Mouse (Mus musculus) adrenal gland, postnatal 4 days (tissue): Measurements from ENCODE around the gene Nucks1. TPM values are rescaled to one million over a fixed set of nuclear protein-coding genes. Genes with fewer than 3 reads are reported as not detected.

Source experiments
- DNase-seq, 2 experiments: peaks; one replicate each; pipeline ENCODE4 v3.0.0; 2021 to 2022; ENCODE audit warnings: low spot score in 2 of 2, mixed read lengths in 2 of 2
- total RNA-seq, 2 experiments: library from RNA; stranded (reverse); gene quantifications; 2 replicates each; pipeline ENCODE4 v1.2.3; 2021

Gene Nucks1
- total RNA-seq, 2 experiments from 2014 or later, result 191 to 192 TPM

DNA sequence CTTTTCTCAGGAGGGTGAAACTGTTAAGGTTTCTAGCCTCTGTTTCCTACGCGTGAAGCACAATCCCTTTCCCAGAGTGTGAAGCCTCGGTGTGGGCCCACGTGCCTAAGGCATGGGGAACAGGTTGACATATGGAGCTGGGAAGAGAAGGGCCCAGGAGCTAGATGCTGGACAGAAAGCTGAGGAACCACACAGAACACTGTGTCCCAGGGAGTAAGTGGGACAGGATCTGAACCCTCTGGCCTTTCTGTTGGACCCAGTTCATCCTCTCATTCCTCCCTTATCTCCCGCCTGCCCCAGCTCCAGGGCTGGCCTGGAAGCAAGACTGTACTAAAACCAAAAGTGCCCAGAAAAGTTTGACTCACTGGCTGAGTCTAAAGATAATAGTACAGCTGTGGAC is 53.8 kb downstream of the Nucks1 start:
- DNase-seq, result no peak

GRCm38 (mm10) chr1:131964580-131964979 is 54.2 kb downstream of the Nucks1 start:
- DNase-seq, result no peak

GRCm38 (mm10) chr1:131965818-131966217 is 55.5 kb downstream of the Nucks1 start:
- DNase-seq, result no peak

DNA sequence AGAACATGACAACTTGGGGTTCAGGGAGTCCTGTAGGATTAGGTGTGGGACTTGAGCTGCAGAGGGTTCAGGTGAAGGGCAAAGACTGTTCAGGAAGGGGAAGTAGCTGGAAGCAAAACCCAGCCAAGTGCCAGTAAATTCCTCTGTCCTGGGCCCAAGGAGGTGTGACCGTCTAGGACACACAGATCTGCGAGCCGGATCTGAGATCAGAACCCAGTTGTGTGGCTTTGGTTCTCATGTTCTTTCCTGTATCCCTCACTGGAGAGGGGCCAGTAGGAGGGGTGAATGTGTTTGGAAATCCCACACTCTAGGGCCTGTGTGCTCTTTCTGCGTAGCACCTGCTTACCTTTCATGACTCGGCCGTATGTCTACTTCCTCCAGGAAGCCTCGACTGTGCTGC is 57.0 kb downstream of the Nucks1 start:
- DNase-seq, result no peak

GRCm38 (mm10) chr1:131968556-131968955 is 58.2 kb downstream of the Nucks1 start:
- DNase-seq, result no peak

GRCm38 (mm10) chr1:131968983-131969382 is 58.6 kb downstream of the Nucks1 start:
- DNase-seq, result no peak

- DNase-seq, result no peak
Measured at GRCm38 (mm10) chr1:131969825-131970224, 59.5 kb downstream of the Nucks1 start.

GRCm38 (mm10) chr1:131970322-131970660 is 60.0 kb downstream of the Nucks1 start:
- no peak for DNase-seq

GRCm38 (mm10) chr1:131970661-131971520 is 60.6 kb downstream of the Nucks1 start:
- DNase-seq, result no peak

- no peak for DNase-seq
Measured at GRCm38 (mm10) chr1:131971771-131972497, 61.6 kb downstream of the Nucks1 start.

- no peak for DNase-seq
Measured at GRCm38 (mm10) chr1:131972498-131973334, 62.4 kb downstream of the Nucks1 start.

DNA sequence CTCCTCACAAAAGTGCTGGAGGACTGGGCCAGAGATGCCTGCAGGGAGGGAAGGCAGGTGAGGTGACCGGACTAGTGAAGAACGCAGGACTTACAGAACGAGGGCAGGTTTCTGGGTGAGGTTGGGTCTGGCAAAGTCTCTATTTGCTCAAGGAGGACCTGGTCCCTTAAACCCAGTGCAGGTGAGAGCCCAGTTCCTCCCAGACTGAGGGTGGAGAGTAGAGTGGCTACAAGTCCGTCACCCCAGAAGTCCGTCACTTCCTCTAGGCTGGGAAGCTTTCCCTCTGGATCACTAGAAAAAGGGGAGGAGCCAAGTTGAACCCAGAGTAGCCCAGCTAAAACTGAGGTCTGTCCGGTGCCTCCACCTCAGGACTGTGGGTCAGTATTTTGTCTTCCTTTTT is 63.7 kb downstream of the Nucks1 start:
- no peak for DNase-seq

GRCm38 (mm10) chr1:131976886-131977285 is 66.6 kb downstream of the Nucks1 start:
- no peak for DNase-seq

- DNase-seq, result no peak
Measured at GRCm38 (mm10) chr1:131980471-131980870, 70.1 kb downstream of the Nucks1 start.

DNA sequence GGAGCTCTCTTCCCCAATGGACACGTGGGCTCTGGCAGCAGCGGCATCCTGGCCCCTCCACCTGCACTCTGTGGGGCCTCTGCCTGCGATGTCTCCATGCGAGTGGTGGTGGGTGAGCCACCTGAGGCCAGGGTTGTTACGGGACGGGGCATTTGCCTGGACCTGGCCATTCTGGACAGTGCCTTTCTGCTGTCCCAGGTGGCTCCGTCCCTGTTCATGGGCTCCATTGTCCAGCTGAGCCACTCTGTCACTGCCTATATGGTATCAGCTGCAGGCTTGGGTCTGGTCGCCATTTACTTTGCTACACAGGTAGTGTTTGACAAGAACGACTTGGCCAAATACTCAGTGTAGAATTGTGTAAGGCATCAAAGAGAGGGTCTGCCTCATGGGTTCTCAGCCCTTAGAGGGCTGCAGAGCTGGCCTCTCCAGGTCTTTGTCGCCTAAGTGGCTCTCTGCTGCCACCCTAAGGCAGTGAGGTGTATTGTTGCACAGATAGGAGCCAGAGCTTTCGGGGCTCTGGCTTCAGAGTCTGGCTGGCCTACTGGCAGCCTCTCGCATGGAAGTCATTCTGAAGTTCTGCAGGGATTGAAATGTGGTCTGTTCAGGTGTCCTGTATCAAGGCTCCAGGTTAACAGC is 71.2 kb downstream of the Nucks1 start:
- peak in 1 of 2 experiments; percentile 64 for DNase-seq

GRCm38 (mm10) chr1:131982907-131983306 is 72.6 kb downstream of the Nucks1 start:
- DNase-seq, result peak in 1 of 2 experiments; percentile 61

- no peak for DNase-seq
Measured at GRCm38 (mm10) chr1:131983806-131984205, 73.5 kb downstream of the Nucks1 start.
